Mouse (Mus musculus): Measurements from ENCODE around the gene Impg2. TPM values are rescaled to one million over a fixed set of nuclear protein-coding genes. Genes with fewer than 3 reads are reported as not detected.
A peak's percentile ranks its signal among the peaks of the same experiment; 100 is the strongest.

Gene Impg2
- polyA plus RNA-seq, 1 experiment from 2014 or later, result 0.14 TPM

- Histone ChIP-seq H3K9ac (ENCODE audit: low read depth, low read length) (no peak overlapping the region), H3K27ac (no peak overlapping the region), H3K4me3 (replicated peaks; ENCODE audit: low read depth, low read length) (no peak overlapping the region), H3K27me3 (ENCODE audit: insufficient read depth, low read length) (no peaks in the 10 kb centered on the region), H3K9me3 (replicated peaks; ENCODE audit: low read length) (no peaks in the 10 kb centered on the region), H3K4me2 (ENCODE audit: low read length) (no peak overlapping the region), H3K4me1 (replicated peaks; ENCODE audit: insufficient read depth, low read length) (no peaks in the 10 kb centered on the region), H3K36me3 (ENCODE audit: insufficient read depth, low read length) (no peaks in the 10 kb centered on the region)
- no peak for DNase-seq (ENCODE audit: low spot score)
- WGBS, result 53% methylated on average over 3 of the region's 3 CpGs
- TF ChIP-seq CTCF (IDR thresholded peaks at IDR 0.05; ENCODE audit: low read depth), result no peak
- peak; percentile 63; the same call in 1 of the 2 replicates for ATAC-seq (replicated peaks; ENCODE audit: low FRiP score, low read depth)
Measured at GRCm38 (mm10) chr16:56212740-56213139, 8.6 kb downstream of the Impg2 start.

GRCm38 (mm10) chr16:56227686-56228085, 23.6 kb downstream of the Impg2 start:
- H3K9me3 ChIP-seq (replicated peaks; ENCODE audit: low read length), result no peaks in the 10 kb centered on the region
- ATAC-seq (replicated peaks; ENCODE audit: low FRiP score, low read depth) (no peak), DNase-seq (ENCODE audit: low spot score) (no peak)
- H3K27me3 ChIP-seq (ENCODE audit: insufficient read depth, low read length), result no peaks in the 10 kb centered on the region
- H3K9ac ChIP-seq (ENCODE audit: low read depth, low read length), result no peak overlapping the region
- H3K4me2 ChIP-seq (ENCODE audit: low read length), result no peak overlapping the region
- no peaks in the 10 kb centered on the region for H3K4me1 ChIP-seq (replicated peaks; ENCODE audit: insufficient read depth, low read length)
- H3K4me3 ChIP-seq (replicated peaks; ENCODE audit: low read depth, low read length), result no peak overlapping the region
- no peak overlapping the region for H3K27ac ChIP-seq
- TF ChIP-seq CTCF (IDR thresholded peaks at IDR 0.05; ENCODE audit: low read depth), result no peak
- H3K36me3 ChIP-seq (ENCODE audit: insufficient read depth, low read length), result no peaks in the 10 kb centered on the region

- WGBS, result 38% methylated on average over 2 of the region's 2 CpGs
- Histone ChIP-seq H3K36me3 (ENCODE audit: insufficient read depth, low read length) (no peaks in the 10 kb centered on the region), H3K9ac (ENCODE audit: low read depth, low read length) (no peak overlapping the region), H3K4me1 (replicated peaks; ENCODE audit: insufficient read depth, low read length) (no peaks in the 10 kb centered on the region), H3K4me3 (replicated peaks; ENCODE audit: low read depth, low read length) (no peak overlapping the region), H3K27me3 (ENCODE audit: insufficient read depth, low read length) (no peaks in the 10 kb centered on the region), H3K9me3 (replicated peaks; ENCODE audit: low read length) (no peaks in the 10 kb centered on the region), H3K4me2 (ENCODE audit: low read length) (no peak overlapping the region), H3K27ac (no peak overlapping the region)
- TF ChIP-seq CTCF (IDR thresholded peaks at IDR 0.05; ENCODE audit: low read depth), result no peak
- peak; percentile 76 for DNase-seq (ENCODE audit: low spot score)
- ATAC-seq (replicated peaks; ENCODE audit: low FRiP score, low read depth), result peak; percentile 49; the same call in 1 of the 2 replicates
Measured at GRCm38 (mm10) chr16:56229455-56229854, 25.3 kb downstream of the Impg2 start.

GRCm38 (mm10) chr16:56231300-56231699, 27.2 kb downstream of the Impg2 start:
- no peaks in the 10 kb centered on the region for H3K27me3 ChIP-seq (ENCODE audit: insufficient read depth, low read length)
- no peak overlapping the region for H3K27ac ChIP-seq
- H3K9ac ChIP-seq (ENCODE audit: low read depth, low read length), result no peak overlapping the region
- peak; percentile 40; the same call in 1 of the 2 replicates for TF ChIP-seq CTCF (IDR thresholded peaks at IDR 0.05; ENCODE audit: low read depth)
- ATAC-seq (replicated peaks; ENCODE audit: low FRiP score, low read depth), result no peak
- no peak overlapping the region for H3K4me2 ChIP-seq (ENCODE audit: low read length)
- DNase-seq (ENCODE audit: low spot score), result no peak
- H3K36me3 ChIP-seq (ENCODE audit: insufficient read depth, low read length), result no peaks in the 10 kb centered on the region
- 60% methylated on average over 10 of the region's 10 CpGs for WGBS
- H3K4me1 ChIP-seq (replicated peaks; ENCODE audit: insufficient read depth, low read length), result no peaks in the 10 kb centered on the region
- no peaks in the 10 kb centered on the region for H3K9me3 ChIP-seq (replicated peaks; ENCODE audit: low read length)
- H3K4me3 ChIP-seq (replicated peaks; ENCODE audit: low read depth, low read length), result no peak overlapping the region

GRCm38 (mm10) chr16:56232736-56233135, 28.6 kb downstream of the Impg2 start:
- Histone ChIP-seq H3K9ac (ENCODE audit: low read depth, low read length) (no peak overlapping the region), H3K27me3 (ENCODE audit: insufficient read depth, low read length) (no peaks in the 10 kb centered on the region), H3K27ac (no peak overlapping the region), H3K9me3 (replicated peaks; ENCODE audit: low read length) (no peaks in the 10 kb centered on the region), H3K4me3 (replicated peaks; ENCODE audit: low read depth, low read length) (no peak overlapping the region), H3K4me2 (ENCODE audit: low read length) (no peak overlapping the region), H3K4me1 (replicated peaks; ENCODE audit: insufficient read depth, low read length) (no peaks in the 10 kb centered on the region), H3K36me3 (ENCODE audit: insufficient read depth, low read length) (no peaks in the 10 kb centered on the region)
- ATAC-seq (replicated peaks; ENCODE audit: low FRiP score, low read depth) (no peak), DNase-seq (ENCODE audit: low spot score) (no peak)
- TF ChIP-seq CTCF (IDR thresholded peaks at IDR 0.05; ENCODE audit: low read depth), result no peak
- 74% methylated on average over 10 of the region's 10 CpGs for whole genome bisulfite sequencing

- Histone ChIP-seq H3K36me3 (ENCODE audit: insufficient read depth, low read length) (no peaks in the 10 kb centered on the region), H3K9me3 (replicated peaks; ENCODE audit: low read length) (no peaks in the 10 kb centered on the region), H3K27me3 (ENCODE audit: insufficient read depth, low read length) (no peaks in the 10 kb centered on the region), H3K4me1 (replicated peaks; ENCODE audit: insufficient read depth, low read length) (no peaks in the 10 kb centered on the region), H3K4me2 (ENCODE audit: low read length) (no peak overlapping the region), H3K27ac (no peak overlapping the region), H3K4me3 (replicated peaks; ENCODE audit: low read depth, low read length) (no peak overlapping the region), H3K9ac (ENCODE audit: low read depth, low read length) (no peak overlapping the region)
- TF ChIP-seq CTCF (IDR thresholded peaks at IDR 0.05; ENCODE audit: low read depth), result no peak
- DNase-seq (ENCODE audit: low spot score) (peak; percentile 67), ATAC-seq (replicated peaks; ENCODE audit: low FRiP score, low read depth) (no peak)
- 74% methylated on average over 3 of the region's 3 CpGs for WGBS
Measured at GRCm38 (mm10) chr16:56246031-56246430, 41.9 kb downstream of the Impg2 start.

- H3K9ac ChIP-seq (ENCODE audit: low read depth, low read length), result no peak overlapping the region
- no peaks in the 10 kb centered on the region for H3K4me1 ChIP-seq (replicated peaks; ENCODE audit: insufficient read depth, low read length)
- no peaks in the 10 kb centered on the region for H3K9me3 ChIP-seq (replicated peaks; ENCODE audit: low read length)
- H3K36me3 ChIP-seq (ENCODE audit: insufficient read depth, low read length), result no peaks in the 10 kb centered on the region
- no peak overlapping the region for H3K27ac ChIP-seq
- TF ChIP-seq CTCF (IDR thresholded peaks at IDR 0.05; ENCODE audit: low read depth), result no peak
- DNase-seq (ENCODE audit: low spot score) (no peak), ATAC-seq (replicated peaks; ENCODE audit: low FRiP score, low read depth) (no peak)
- no peaks in the 10 kb centered on the region for H3K27me3 ChIP-seq (ENCODE audit: insufficient read depth, low read length)
- WGBS, result 85% methylated on average over 1 of the region's 1 CpGs
- H3K4me2 ChIP-seq (ENCODE audit: low read length), result no peak overlapping the region
- H3K4me3 ChIP-seq (replicated peaks; ENCODE audit: low read depth, low read length), result no peak overlapping the region
Measured at GRCm38 (mm10) chr16:56273917-56274316, 69.8 kb downstream of the Impg2 start.
